Mouse (Mus musculus): ENCODE measurements around the gene Efcab2.

GRCm38 (mm10) chr1:178378115-178378514, 27.8 kb upstream of the Efcab2 start:
- no peak for TF ChIP-seq CTCF (IDR thresholded peaks at IDR 0.05; ENCODE audit: low read depth, low read length)
- TF ChIP-seq POLR2A (IDR thresholded peaks at IDR 0.05; ENCODE audit: extremely low read depth, insufficient read depth, low read length), result no peak
